Mouse (Mus musculus) kidney, postnatal 4 days (tissue): Measurements from ENCODE around the gene Fpr2.
"Not testable (repeated sequence)": the region's sequence is repeated elsewhere in the genome, so short reads cannot be mapped to it uniquely, and the experiment has no call there.

Source experiments
- DNase-seq, 2 experiments: peaks; one replicate each; pipeline ENCODE4 v3.0.0; 2021; ENCODE audit warnings: mixed read lengths in 2 of 2

The Fpr2 gene

DNA sequence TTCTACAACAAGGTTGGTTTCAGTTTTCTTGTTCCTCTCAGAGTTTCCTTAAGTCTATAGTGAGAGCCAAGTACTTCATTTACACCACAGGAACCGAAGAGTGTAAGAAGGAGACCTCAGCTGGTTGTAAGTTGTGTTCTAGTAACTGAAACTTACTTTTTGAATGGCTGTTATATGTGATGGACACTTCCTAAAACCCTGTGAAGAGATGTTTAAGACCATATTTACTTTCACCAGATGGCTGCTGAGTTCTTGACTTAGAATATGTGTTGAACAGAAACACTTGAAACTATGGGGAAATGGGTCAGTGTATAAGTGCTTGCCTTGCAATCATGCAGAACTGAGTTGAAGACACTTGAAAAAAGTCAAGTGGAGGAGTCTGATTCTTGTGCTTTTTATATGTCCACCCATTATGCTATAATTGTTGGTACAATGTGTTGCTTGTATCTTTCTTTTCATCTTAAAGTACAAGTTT is at the start of gene Fpr2, which contains the start of gene Fpr3:
Gene Fpr2 (plus strand): TSS at position 51 of the 475 bp plus-strand sequence.
Gene Fpr3 (plus strand): TSS at position 79 of the 475 bp plus-strand sequence.
- no peak for DNase-seq

DNA sequence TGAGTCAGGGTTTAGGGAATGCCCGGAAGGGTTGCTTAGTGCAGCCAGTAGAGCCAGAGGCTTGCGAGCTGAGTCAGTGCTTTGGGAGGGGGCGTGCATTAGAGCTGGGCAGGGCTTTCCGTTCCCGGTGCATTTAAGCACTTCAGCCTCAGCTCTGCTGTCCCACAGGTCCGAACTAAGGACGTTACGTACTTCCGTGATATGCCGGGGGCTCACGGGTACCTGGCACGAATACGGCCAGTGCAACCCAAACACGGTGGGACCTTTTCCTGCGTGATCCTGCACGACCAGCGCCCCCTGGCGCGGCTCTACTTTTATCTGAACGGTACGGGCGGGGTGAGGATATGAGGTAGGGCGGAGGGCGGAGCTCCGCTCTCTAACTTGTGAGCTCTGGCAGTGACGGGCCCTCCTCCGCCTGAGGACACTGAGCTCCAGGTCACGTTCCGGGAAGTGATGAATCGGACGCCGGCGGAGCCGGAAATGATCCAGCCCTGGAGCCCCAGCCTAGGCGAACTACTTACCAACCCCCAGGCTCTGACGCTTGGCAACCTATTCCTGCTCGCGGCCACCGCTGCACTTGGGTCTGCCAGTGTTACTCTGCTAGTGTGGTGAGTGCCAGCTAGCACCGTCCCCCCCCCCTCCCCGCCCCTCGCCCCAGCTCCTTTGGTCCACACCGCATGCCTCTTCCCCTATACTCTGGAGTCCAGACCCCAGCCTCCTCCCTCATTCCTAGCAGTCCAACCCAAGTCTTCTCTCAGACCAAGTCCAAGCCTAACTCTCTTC is 49.5 kb upstream of the Fpr2 start:
- peak; percentile 97 to 98 for DNase-seq

DNA sequence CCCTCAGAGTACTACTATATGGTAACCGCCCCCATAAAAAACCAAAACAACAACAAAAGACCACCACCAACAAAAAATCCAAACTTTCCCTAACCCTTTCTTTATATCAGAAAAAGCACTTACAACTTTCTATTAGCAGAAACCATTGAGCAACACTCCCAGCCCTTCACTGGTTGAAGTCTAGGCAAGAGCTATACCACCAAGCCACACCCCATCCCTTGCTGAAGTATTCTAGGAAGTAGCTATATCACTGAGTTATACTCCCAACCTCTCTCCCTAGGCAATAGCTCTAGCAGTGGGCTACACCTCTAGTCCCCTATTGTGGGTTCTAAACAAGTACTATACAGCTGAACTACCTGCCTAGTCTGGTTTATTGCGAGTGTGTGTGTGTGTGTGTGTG is 48.3 kb upstream of the Fpr2 start:
- DNase-seq = no peak

DNA sequence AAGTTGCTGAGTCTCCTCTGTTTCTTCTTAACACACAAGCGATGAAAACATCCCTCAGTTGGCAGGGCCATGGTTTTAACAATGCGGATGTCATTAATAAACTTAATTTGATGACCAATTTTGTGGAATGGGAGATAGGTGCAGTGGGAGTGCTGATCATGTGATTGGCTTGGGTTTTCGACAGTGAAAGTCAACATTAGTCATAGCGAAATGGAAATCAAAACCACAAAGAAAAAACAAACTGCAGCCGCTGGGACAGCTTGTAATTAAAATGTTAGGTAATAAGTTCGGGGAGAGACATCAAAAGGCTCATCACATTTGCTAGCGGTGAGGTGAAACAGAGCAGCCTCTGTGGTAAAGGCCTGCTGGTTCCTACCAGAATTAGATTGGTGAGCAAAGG is 46.8 kb upstream of the Fpr2 start:
- no peak for DNase-seq

DNA sequence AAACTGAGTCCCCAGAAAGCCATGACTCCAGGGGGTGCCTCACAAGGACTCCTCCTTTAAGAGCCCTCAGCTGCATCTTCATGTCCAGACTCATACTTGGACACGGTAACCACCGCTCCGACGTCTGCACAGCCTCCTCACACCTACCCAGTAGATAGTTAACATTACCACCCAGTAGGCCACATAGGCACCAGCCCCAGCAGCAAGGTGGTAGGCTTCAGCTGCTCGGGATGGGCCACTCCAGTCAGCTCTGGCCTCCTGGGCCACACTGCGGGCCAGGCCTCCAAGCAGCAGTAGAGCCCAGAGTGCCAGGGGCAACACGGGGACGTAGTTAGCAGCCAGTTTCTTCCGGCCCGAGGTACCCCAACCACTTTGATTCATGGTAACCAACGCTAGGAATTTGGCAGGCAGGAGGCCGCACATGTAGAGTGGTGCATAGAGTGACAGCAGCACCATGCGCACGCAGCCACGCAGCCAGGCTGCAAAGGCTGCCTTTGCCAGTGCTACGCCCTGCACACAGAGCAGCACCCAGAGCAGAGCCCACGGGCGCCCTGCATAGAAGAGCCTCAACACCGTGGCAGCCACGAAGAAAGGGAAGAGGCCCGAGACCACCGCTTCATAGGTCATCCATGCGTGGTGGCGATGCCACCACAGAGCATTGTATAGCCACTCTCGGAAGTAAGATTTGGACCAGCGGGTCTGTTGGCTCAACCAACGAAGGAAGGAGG is 43.9 kb upstream of the Fpr2 start:
- DNase-seq = no peak

DNA sequence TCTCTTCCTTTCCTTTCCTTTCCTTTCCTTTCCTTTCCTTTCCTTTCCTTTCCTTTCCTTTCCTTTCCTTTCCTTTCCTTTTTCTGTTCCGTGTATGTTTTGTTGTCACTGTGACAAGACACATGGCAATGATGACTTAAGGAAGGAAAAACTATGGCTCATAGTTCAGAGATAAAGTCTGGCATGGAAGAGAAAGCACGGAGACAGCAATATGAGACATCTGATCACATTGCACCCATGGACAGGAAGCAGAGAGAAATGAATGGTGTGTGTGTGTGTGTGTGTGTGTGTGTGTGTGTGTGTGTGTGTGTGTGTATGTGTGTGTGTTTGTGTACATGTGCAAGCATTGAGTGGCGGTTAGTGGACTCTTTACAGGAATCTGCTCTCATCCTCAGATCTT is 43.0 kb upstream of the Fpr2 start:
- DNase-seq = not testable (repeated sequence)

DNA sequence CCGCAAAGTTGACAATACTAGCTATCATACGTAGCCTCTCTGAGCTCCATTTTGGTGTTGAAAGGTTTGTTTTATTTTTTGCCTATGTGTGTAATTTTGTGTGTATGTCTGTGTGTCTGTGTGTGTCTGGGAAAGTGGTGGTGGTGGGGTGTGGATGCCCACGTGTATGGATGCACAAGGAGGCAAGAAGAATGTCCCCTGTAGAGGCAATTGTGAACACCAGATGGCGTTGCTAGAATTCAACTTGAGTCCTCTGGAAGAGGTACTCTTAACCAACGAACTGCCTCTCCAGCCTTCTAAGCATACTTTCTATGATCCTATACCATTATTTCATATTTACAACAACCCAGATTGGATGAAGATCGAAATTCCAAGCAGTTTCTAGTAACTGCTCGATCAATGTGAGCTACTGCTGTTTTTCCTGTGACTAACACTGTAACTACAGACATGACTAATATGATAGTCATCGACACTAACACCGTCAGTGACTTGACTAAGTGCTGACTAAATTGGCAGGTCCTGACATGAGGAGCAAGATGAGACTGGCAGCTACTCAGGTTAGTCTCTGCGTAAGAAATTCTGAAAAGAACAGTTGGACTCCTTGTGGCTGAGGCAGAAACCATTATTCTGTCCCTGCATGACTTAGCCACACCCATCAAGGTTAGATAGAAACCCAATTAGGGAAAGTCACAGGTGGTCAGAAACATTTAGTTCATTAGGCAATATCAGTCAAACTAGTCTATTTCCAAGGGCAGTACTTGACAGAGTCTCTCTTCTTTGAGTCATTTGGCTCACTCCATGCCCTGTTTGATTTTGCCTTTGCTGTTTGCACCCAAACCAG is 42.2 kb upstream of the Fpr2 start:
- peak; percentile 28 to 37 for DNase-seq

DNA sequence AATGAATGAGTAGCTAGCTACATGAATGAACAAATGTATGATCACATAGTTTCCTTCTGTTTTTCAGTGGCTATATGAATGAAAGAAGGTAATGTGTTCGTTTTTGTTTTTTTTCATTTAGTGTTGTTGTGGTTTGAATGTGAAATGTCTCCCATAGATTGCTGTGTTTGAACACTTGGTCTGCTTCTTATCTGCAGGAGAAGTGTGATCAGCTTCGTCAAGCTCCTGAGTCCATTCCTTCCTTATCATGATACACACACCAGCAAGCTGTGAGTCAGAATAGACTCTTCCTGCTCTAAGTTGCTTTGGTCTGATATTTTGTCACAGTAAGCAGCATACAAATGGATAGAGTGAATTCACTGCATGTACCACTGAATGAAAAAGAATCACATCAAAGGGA is 38.6 kb upstream of the Fpr2 start:
- DNase-seq = no peak

DNA sequence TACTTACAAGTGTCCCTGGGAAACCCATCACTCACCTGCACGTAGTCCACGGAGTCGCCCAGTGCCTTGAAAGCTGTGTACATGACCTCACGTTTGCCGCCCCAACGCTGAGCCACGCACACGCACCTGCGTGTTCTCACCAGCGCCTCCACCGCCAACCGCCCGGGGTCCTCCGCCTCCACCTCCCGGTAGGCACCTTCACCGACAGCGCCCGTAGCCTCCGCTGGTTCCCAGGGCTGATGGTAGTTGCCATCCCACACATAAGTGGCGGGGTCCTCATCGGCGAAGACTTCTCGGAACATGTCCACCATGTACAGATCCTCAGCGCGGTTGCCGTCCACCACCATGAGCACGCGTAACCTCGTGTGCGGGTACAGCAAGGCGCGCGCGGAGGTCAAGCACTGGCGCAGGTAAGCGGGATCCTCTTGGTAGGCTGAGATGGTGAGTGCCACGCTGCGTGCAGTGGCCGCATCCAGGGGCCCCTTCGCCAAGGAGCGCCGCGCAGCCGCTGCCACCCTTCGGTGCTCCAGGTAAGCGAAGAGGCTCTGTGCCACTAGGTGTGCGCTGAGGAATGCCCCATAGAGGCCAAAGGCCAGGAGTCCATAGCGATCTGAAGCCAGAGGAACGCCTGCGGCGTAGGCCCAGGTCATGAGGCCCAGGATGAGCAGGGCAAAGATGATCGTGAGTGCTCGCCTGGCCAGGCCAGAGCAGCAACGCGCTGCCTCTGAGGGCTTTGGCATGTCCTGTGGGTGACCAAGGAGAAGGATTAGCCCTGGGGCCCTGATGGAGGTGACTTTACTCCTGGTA is 37.5 kb upstream of the Fpr2 start:
- no peak for DNase-seq

DNA sequence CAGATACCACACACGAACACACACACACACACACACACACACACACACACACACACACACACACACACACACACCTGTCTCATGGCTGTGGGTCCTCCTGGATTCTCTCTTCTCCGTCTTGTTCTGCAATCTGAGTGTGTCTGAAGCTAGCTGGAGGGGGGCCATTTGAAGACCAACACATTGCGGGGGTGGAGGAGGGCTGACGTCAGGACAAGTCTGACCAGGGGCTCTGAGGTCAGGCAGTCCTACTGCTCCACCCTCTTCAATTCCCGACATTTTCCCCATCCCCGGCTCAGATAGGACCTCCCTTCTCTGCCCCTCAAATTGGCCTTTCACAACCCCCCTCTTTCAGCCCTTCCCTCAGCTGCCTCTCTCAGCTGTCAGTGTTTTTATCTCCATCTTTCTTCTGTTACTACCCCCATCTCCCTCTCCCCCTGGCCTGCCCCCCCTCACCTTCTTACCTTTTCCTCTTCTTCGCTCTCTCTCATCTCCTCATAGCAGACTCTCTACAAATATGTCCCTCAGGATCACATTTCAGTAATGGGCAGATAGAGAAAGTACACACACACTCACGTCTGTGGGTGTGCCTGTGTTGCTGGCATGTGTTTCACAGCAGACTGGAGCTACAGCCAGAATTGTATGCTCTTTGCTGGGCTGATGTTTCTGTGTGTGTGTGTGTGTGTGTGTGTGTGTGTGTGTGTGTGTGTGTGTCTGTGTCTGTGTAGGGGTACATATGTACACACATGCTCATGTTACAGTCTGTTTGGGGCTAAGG is 32.4 kb upstream of the Fpr2 start, which contains the start of gene Has1:
Gene Has1 (minus strand): TSS at position 142 of the 775 bp plus-strand sequence.
- DNase-seq = no peak

DNA sequence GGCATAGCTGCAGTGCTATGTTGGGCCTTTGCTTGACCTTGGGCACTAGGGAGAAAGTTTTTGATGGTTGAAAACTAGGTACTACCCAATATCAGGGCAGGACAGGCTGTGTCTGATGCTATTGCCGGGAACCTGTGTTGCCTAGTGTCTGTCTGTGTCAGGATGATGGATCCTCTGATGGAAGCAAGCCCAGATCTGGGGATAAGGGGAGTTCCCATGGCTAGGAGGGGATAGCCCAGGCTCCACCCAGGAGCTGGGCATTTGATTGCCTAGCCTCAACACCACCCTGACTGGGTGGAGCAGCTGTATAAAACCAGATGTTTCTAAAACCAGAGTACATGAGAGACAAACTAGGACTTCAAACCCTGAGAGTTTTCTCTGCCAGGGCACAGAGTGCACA is 31.0 kb upstream of the Fpr2 start:
- DNase-seq = no peak

DNA sequence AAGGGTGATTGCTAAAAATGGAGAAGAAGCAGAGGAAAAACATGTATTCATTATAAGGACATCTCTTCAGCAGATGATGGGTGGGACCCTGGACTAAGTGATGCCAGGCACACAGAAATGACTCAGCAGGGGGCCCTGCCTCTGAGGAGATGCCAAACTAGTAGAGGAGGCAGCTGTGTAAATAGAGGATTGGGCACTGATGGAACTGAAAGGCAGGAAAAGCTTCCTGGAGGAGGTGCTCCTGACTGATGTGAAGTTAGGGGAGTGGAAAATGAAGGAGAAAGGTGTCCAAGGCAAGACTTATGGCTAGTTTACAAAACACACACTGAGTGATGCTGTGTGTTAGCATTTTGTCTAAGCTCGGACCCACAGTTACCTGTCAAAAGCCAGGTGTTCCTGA is 30.2 kb upstream of the Fpr2 start:
- DNase-seq = no peak

DNA sequence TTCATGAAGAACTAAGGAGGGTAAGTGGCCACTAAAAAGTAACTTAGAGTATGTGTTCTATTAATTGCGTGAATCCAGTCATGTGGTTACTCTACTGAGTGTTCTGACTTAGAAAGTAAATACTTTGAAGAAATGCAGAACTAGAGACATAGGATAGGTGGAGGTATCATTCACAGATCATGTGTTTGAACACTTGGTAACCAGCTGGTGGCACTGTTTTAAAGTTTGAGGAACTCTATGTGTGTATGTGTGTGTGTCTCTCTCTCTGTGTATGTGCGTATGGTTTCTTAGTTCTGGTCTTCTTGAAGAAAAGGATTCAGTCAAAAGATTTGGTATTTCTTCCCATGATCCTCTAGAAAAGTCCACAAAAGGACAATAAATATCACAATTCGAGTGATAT is 27.5 kb upstream of the Fpr2 start:
- no peak for DNase-seq

DNA sequence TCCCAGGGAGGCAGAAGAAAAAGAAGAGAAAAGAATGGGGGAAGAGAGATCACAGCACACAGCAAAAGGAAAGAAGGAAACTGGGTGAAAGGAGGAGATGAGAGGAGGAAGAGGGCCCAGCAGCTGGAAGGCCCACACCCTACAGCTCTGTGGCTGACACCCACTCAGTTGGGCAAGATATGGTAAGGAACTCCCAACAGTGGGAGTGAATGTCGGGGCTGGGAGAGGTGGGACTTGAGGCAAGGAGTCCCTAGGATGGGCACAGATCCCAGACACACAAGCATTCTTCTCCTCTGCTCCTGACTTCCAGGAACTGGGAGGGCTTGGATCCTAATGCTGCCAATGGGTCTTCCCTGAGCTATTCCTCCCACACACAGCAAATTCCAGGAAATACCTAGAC is 25.3 kb upstream of the Fpr2 start:
- no peak for DNase-seq

DNA sequence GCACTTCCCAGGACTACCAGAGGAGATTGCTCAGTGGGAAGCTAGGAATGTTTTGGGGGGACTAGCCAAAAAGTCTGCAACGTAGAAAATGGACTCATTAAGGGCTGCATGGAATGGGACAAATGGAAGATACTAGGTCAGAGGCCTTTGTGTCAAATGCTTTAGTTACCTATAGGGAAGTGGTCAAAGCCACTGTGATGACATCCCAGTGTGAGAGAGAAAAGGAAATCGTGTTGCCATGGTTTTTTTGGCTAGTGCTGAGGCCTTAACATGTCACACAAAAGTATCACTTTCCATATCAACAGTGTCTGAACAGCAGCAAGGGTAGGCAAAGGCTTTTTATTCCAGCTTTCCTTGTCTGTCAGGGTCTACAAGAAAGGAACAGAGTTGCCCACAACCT is 22.5 kb upstream of the Fpr2 start:
- no peak for DNase-seq

DNA sequence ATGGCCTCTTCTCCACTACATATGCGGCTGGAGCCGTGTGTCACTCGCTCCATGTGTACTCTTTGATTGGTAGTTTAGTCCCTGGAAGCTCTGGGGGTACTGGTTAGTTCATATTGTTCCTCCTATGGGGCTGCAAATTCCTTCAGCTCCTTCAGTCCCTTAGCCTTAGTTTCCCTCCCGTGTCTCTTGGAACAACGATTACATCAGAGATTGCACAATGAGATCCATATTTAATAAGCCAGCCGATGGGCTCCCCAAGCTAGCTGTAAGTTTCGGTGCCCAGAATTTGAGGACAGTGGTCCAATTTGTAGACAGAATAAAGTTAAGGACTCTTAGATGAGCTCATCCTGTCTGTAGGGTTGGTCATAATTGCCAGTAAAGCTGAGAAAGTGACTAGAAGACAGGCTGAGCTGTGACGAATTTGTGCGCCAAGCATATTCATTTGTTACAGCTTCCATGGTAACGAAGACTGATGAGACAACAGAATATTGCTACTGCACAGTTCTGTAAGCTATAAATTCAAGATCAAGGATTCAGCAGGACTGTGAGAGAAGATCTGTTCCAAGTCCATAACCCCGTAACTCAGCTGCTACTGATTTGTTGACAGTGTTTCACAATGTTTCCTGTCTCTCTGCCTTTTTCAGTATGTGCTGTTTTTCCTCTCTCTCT is 20.7 kb upstream of the Fpr2 start:
- DNase-seq = no peak

DNA sequence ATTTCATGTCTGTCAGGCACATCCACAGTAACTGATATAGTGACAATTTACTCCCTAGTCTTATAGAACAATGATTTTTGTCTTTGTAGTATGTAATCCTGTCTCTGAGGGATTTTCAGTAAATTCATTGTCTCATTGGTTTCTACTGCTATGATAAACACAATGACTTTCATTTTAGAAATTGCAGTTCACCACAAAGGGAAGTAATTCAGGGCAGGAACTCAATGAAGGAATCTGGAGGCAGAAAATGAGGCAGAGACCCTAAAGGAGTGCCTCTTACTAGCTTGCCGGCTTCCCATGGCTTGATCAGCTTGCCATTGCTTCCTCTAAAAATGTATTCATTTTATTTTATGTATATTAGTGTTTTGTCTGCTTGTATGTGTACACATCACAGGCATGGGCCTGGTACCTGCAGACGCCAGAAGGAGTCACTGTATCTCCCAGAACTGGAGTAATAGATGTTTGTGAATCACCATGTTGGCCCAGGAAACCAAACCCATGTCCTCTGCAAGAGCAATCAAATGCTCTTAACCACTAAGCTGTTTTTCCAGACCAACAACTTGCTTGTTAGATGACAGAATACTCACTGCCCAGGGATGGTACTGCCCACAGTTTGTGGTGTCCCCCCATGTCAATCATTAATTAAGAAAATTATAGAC is 16.6 kb upstream of the Fpr2 start:
- no peak for DNase-seq

DNA sequence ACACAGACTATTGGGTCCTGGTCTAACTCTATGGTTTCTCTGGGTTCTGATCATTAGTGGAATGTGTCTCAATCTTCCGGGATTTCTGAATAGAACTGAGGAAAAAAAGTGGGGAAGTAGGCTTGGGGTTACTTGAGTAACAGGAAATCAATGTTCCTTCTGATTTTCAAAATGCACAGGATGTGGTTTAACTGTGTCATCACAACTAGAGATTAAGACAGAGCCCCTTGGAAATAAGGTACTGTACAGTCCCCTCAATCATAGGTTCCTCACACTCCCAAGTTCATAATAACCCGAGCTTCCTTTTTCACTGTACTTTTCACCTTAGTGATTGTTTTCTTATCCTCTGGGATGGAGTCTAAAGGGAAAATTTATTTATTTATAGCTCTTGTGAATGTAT is 15.9 kb upstream of the Fpr2 start:
- no peak for DNase-seq

DNA sequence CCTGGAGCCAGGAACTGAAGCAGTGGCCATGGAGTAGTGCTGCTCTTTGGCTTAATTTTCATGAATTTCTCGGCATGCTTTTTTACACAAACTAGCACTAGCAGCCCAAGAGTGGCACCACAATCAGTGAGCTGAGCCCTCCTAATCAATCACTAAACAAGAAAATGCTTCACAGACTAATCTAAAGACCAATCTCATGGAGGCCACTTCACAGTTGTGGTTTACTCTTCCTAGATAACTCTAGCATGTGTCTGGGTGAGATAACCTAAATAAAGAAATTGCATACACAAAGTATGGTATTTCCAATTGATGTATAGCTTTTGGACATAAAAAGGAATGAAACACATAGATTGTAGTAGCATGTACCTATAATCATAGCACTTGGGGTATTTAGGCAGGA is 8.3 kb upstream of the Fpr2 start:
- DNase-seq = no peak

DNA sequence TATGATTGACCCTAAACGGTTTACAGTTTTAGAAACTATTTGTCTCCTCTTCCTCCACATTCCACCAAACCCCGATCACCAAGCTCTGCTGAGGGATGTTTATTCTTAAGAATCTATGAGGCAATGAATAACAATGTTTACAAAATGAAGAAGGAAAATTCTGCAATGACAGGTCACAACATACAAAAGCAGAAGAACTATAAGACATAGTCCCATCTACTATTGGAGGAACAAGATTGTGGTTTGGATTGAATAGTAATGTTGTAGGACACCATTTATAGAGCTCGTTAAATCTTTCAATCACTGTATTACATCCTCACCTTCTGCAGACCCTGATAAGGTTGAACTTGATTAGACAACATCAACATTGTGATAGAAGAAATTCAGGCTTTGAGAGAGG is 5.0 kb upstream of the Fpr2 start:
- DNase-seq = no peak
